ENCODE assay signal across 8 mouse cellular contexts in genomic region chr13:24253989-24254388, GRCm38 (mm10). TPM values are rescaled to one million over a fixed set of nuclear protein-coding genes. Genes with fewer than 3 reads are reported as not detected.
DNase-seq lines count a peak whose midpoint lies in the region; ATAC-seq and TF ChIP-seq lines count a peak whose summit lies in the region.

No protein-coding gene starts in this region.

- WGBS in hindbrain, embryonic 10.5 days = 25% methylated on average over 2 of the region's 2 CpGs
- 31% methylated on average over 2 of the region's 2 CpGs for WGBS in hindbrain, embryonic 12.5 days
- 7% methylated on average over 2 of the region's 2 CpGs for WGBS in heart, adult 2 months

- ATAC-seq in hindbrain, embryonic 12.5 days (ENCODE audit: low FRiP score) = no peak

- TF ChIP-seq POLR2A in ES-Bruce4 (IDR thresholded peaks at IDR 0.05; ENCODE audit: insufficient read depth, low read length) = no peak
- no peak for TF ChIP-seq POLR2A in heart, adult 2 months (IDR thresholded peaks at IDR 0.05; ENCODE audit: insufficient read depth, low read depth, low read length)

- H3K4me3 ChIP-seq in hindbrain, embryonic 10.5 days = no peak overlapping the region
- no peak overlapping the region for H3K4me3 ChIP-seq in hindbrain, embryonic 12.5 days
- H3K4me3 ChIP-seq in ES-Bruce4 (ENCODE audit: low read depth, low read length) = peak overlapping the region; percentile 14; the same call in 1 of the 2 replicates
- H3K4me3 ChIP-seq in heart, adult 2 months = no peak overlapping the region; the same call in 1 of the 2 replicates

- H3K4me2 ChIP-seq in hindbrain, embryonic 12.5 days (replicated peaks) = no peak overlapping the region

- no peaks in the 10 kb centered on the region for H3K27me3 ChIP-seq in hindbrain, embryonic 10.5 days (ENCODE audit: insufficient read depth, poor library complexity, severe bottlenecking)
- no peaks in the 10 kb centered on the region for H3K27me3 ChIP-seq in hindbrain, embryonic 12.5 days
- no peaks in the 10 kb centered on the region for H3K27me3 ChIP-seq in ES-Bruce4 (ENCODE audit: control insufficient read depth, insufficient read depth, low read length, poor library complexity, severe bottlenecking)
- H3K27me3 ChIP-seq in heart, adult 2 months (ENCODE audit: control insufficient read depth, insufficient read depth, low read length) = no peaks in the 10 kb centered on the region

- H3K79me2 ChIP-seq in heart, adult 2 months (replicated peaks; ENCODE audit: control insufficient read depth, insufficient read depth, low read length) = no peaks in the 10 kb centered on the region

- intact Hi-C loops in heart, adult 2 months (cut with DNase I) = loop anchor here (10.0 kb wide), 1 partner anchor 139 kb away; no protein-coding TSS in a partner anchor

- peak; percentile 16 for DNase-seq in hindbrain, embryonic 10.5 days (ENCODE audit: low spot score)
- peak; percentile 61 to 74 for DNase-seq in cerebellum, postnatal 10 days
- peak; percentile 45 to 66 for DNase-seq in heart, adult 2 months
- DNase-seq in kidney, postnatal 14 days = peak; percentile 70
- peak; percentile 84 for DNase-seq in lung, postnatal 14 days
- DNase-seq in thymus, postnatal 14 days = peak; percentile 36

- H3K9me3 ChIP-seq in hindbrain, embryonic 10.5 days = no peaks in the 10 kb centered on the region
- no peaks in the 10 kb centered on the region for H3K9me3 ChIP-seq in hindbrain, embryonic 12.5 days (replicated peaks)
- no peaks in the 10 kb centered on the region for H3K9me3 ChIP-seq in ES-Bruce4 (replicated peaks; ENCODE audit: control insufficient read depth, insufficient read depth, low read length, poor library complexity, severe bottlenecking)

- no peak overlapping the region for H3K27ac ChIP-seq in hindbrain, embryonic 10.5 days
- no peak overlapping the region for H3K27ac ChIP-seq in hindbrain, embryonic 12.5 days
- no peak overlapping the region for H3K27ac ChIP-seq in ES-Bruce4 (ENCODE audit: insufficient read depth, low read length)
- peak overlapping the region; percentile 65 for H3K27ac ChIP-seq in heart, adult 2 months

- peaks cover 7% of the 10 kb centered on the region for H3K4me1 ChIP-seq in hindbrain, embryonic 10.5 days (replicated peaks)
- no peaks in the 10 kb centered on the region for H3K4me1 ChIP-seq in hindbrain, embryonic 12.5 days
- H3K4me1 ChIP-seq in ES-Bruce4 (ENCODE audit: control insufficient read depth, insufficient read depth, low read length) = no peaks in the 10 kb centered on the region
- H3K4me1 ChIP-seq in heart, adult 2 months (ENCODE audit: control insufficient read depth, insufficient read depth, low read length) = peaks cover 3% of the 10 kb centered on the region

- H3K9ac ChIP-seq in hindbrain, embryonic 12.5 days = no peak overlapping the region
- H3K9ac ChIP-seq in ES-Bruce4 (ENCODE audit: low read depth, poor library complexity, severe bottlenecking) = no peak overlapping the region
- no peak overlapping the region for H3K9ac ChIP-seq in heart, adult 2 months (ENCODE audit: low read depth, low read length)

- TF ChIP-seq CTCF in ES-Bruce4 (IDR thresholded peaks at IDR 0.05; ENCODE audit: low read depth, low read length) = peak; percentile 34
- TF ChIP-seq CTCF in heart, adult 2 months (IDR thresholded peaks at IDR 0.05) = peak; percentile 88

- H3K36me3 ChIP-seq in hindbrain, embryonic 10.5 days = no peaks in the 10 kb centered on the region
- H3K36me3 ChIP-seq in hindbrain, embryonic 12.5 days = no peaks in the 10 kb centered on the region
- no peaks in the 10 kb centered on the region for H3K36me3 ChIP-seq in ES-Bruce4 (ENCODE audit: control insufficient read depth, insufficient read depth, low read length, poor library complexity, severe bottlenecking)
- H3K36me3 ChIP-seq in heart, adult 2 months (ENCODE audit: control insufficient read depth, insufficient read depth, low read length) = no peaks in the 10 kb centered on the region; the same call in 1 of the 2 replicates

- TF ChIP-seq EP300 in ES-Bruce4 (IDR thresholded peaks at IDR 0.05; ENCODE audit: insufficient read depth, low read depth, low read length) = no peak
- TF ChIP-seq EP300 in heart, adult 2 months (IDR thresholded peaks at IDR 0.05; ENCODE audit: insufficient read depth, low read depth, low read length) = 0 out of 2 replicates have a peak, but pooled peaks have one; percentile 47

RNA-seq across cellular contexts. Expression of gene Carmil1, which starts 26.6 kb away (rescaled TPM):
- polyA plus RNA-seq in hindbrain, embryonic 10.5 days (2016; fragmentation: Nextera tagmentation; extraction: Ambion mirVana) = 20.0 and 21.7 TPM in 2 replicates
- 34.3 and 35.1 TPM in 2 replicates for polyA plus RNA-seq in hindbrain, embryonic 12.5 days (2016; fragmentation: Nextera tagmentation; extraction: Ambion mirVana)
- 16.5 and 23.3 TPM in 2 replicates for polyA plus RNA-seq in ES-Bruce4 (2011; ENCODE audit: insufficient read depth, insufficient read length, low read depth, missing spikeins)
- 1 to 10 TPM; 4.4 to 6.9 TPM for total RNA-seq in heart, adult 2 months (2021)
- 1.2 and 1.4 TPM in 2 replicates for polyA plus RNA-seq in heart, adult 2 months (2012; rRNA removed)

Comparison
In these comparisons a context has a peak if more than half of its experiments do, and no peak if none do; other contexts are left out.
1. DNase-seq: peak in every context shown above with its lines; median percentile 84 in lung, postnatal 14 days; 70 in kidney, postnatal 14 days; 68 in cerebellum, postnatal 10 days; 56 in heart, adult 2 months; 36 in thymus, postnatal 14 days; 16 in hindbrain, embryonic 10.5 days.